Mouse (Mus musculus) intestine, embryonic 15.5 days (tissue): ENCODE results near the gene Lama4. TPM values are rescaled to one million over a fixed set of nuclear protein-coding genes. Genes with fewer than 3 reads are reported as not detected.

Experiments used
- ATAC-seq: fragments of 200-750 bp; cut with Nextera tagmentation; 2 replicates; pipeline ENCODE4 v1.8.0; 2017; ENCODE audit warnings: moderate TSS enrichment, moderate library complexity
- H3K27ac ChIP-seq: fragments of 300-500 bp; sonication (generic); 2 replicates; pipeline ENCODE4 v1.5.1; 2015; ENCODE audit warnings: mild to moderate bottlenecking, inconsistent platforms
- H3K27me3 ChIP-seq: fragments of 300-500 bp; sonication (generic); replicated peaks from 2 replicates; pipeline ENCODE4 v1.6.1; 2015; ENCODE audit warnings: inconsistent platforms
- H3K36me3 ChIP-seq: fragments of 300-500 bp; sonication (generic); 2 replicates; pipeline ENCODE4 v1.6.1; 2015; ENCODE audit warnings: inconsistent platforms
- H3K4me1 ChIP-seq: fragments of 300-500 bp; sonication (generic); replicated peaks from 2 replicates; pipeline ENCODE4 v1.6.1; 2015; ENCODE audit warnings: inconsistent platforms
- H3K4me2 ChIP-seq: fragments of 300-500 bp; sonication (generic); replicated peaks from 2 replicates; pipeline ENCODE4 v1.6.1; 2015; ENCODE audit warnings: mild to moderate bottlenecking, inconsistent platforms
- H3K4me3 ChIP-seq: fragments of 300-500 bp; sonication (generic); replicated peaks from 2 replicates; pipeline ENCODE4 v1.5.1; 2015; ENCODE audit warnings: inconsistent platforms
- H3K9ac ChIP-seq: fragments of 300-500 bp; sonication (generic); 2 replicates; pipeline ENCODE4 v1.6.1; 2015; ENCODE audit warnings: inconsistent platforms
- H3K9me3 ChIP-seq: fragments of 300-500 bp; sonication (generic); 2 replicates; pipeline ENCODE4 v1.6.1; 2016; ENCODE audit warnings: inconsistent platforms
- WGBS: fragments of 180-500 bp; shearing (Covaris S2); methylation state at CpG from one replicate; pipeline ENCODE4 v1.1.7; 2015; 5-methylcytosine and 5-hydroxymethylcytosine counted together
- polyA plus RNA-seq: library from polyadenylated mRNA; unstranded; fragments of >200 nt; fragmentation: Nextera tagmentation; extraction: Ambion mirVana; gene quantifications from 2 replicates; pipeline ENCODE4 v1.2.1, GENCODE M21; 2015

Gene Lama4
- polyA plus RNA-seq, 1 experiment from 2014 or later: 53.8 TPM

DNA sequence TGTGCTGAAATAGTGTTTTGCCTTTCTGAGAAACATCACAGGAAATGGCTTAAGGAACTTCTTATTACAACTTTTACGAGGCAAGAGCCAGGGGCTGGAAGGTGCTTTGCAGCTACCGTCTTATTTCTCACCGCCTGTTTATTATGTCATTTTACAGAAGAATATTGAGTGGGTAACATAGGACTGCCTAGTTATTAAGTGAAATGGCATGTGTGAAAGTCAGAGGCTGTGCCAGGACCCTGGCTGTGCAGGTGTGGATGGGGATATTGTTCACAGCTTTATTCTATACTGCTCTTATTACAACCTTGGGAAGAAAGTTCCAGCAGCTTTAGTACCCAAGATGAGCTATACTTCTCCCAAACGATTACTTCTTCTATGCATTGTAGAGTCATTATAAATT is 106.7 kb downstream of the Lama4 start:
- Histone ChIP-seq H3K27me3 (no peaks in the 10 kb centered on the region), H3K27ac (no peak overlapping the region), H3K36me3 (peaks cover 9% of the 10 kb centered on the region), H3K4me2 (no peak overlapping the region), H3K4me1 (no peaks in the 10 kb centered on the region), H3K9ac (no peak overlapping the region), H3K9me3 (no peaks in the 10 kb centered on the region), H3K4me3 (no peak overlapping the region)
- WGBS: 79% methylated on average over 4 of the region's 4 CpGs
- ATAC-seq: no peak

DNA sequence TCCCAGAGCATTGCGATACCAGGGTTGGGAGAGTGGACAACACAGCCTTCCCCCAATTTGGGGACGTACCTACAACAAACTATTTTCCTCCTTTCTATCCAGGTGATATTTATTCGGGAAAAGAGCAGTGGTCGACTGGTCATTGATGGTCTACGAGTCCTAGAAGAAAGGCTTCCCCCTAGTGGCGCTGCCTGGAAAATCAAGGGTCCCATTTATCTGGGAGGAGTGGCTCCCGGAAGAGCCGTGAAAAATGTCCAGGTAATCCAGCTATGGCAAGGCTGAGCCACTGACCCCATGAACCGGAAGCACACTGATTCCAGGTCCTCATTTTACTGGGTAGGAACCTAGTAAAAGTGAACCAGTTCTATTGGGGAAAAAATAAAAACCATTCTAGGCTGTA is 131.7 kb downstream of the Lama4 start:
- ATAC-seq: no peak
- no peaks in the 10 kb centered on the region for H3K27me3 ChIP-seq
- no peak overlapping the region for H3K9ac ChIP-seq
- H3K9me3 ChIP-seq: no peaks in the 10 kb centered on the region
- no peaks in the 10 kb centered on the region; the same call in 1 of the 2 replicates for H3K36me3 ChIP-seq
- H3K4me2 ChIP-seq: no peak overlapping the region
- H3K4me3 ChIP-seq: no peak overlapping the region
- H3K4me1 ChIP-seq: no peaks in the 10 kb centered on the region
- WGBS: 87% methylated on average over 9 of the region's 9 CpGs
- no peak overlapping the region for H3K27ac ChIP-seq

DNA sequence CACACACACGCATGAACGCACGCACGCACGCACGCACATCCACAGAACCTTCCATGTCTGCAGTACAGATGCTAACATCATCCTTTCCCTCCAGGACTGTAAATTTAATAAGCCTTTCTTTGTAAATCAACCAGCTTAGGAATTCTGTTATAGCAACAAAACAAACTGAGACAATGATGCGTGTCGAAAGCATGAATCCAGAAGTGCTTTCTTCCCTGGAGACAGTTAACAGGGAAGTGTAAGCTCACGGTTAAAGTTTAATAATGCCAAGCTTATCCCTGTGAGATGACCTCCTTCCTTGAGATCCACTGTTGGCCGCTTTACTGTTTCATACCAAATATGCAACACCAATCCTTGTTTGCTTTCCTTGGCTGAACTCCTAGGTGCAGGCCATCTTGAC is 133.4 kb downstream of the Lama4 start:
- no peak overlapping the region for H3K27ac ChIP-seq
- no peak for ATAC-seq
- H3K27me3 ChIP-seq: no peaks in the 10 kb centered on the region
- no peaks in the 10 kb centered on the region for H3K4me1 ChIP-seq
- H3K4me3 ChIP-seq: no peak overlapping the region
- no peak overlapping the region for H3K9ac ChIP-seq
- H3K36me3 ChIP-seq: no peaks in the 10 kb centered on the region; the same call in 1 of the 2 replicates
- no peaks in the 10 kb centered on the region for H3K9me3 ChIP-seq
- 93% methylated on average over 10 of the region's 10 CpGs for WGBS
- no peak overlapping the region for H3K4me2 ChIP-seq

DNA sequence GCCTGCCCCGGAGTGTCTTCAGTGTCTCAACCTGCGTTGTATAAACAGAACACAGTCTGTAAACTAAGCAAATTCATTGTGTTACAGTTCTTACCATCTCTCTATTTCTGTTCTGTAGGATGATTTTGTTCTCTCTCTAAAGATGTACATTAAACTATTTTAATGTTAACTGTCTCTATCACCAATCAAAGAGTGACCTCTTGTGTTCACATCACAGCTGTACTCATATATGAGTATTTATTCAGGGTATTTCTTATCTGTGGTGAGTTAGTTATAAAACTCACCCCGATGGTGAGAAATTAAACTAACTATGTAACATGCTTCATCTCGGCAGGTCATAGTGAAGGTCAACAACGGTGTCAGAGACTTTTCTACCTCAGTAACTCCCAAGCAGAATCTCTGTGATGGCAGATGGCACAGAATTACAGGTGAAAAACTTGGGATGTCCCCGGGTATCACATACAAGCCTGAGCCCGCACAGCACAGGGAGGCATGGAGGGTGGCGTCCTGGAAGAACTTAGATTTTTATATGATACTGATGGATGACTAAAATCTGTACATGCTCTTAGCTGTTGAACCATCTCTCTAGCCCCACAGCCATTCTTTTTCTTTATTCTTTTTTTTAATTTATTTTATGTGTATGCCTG is 139.6 kb downstream of the Lama4 start:
- Histone ChIP-seq H3K4me3 (no peak overlapping the region), H3K4me2 (no peak overlapping the region), H3K9ac (no peak overlapping the region), H3K27ac (no peak overlapping the region), H3K36me3 (no peaks in the 10 kb centered on the region), H3K27me3 (no peaks in the 10 kb centered on the region), H3K9me3 (no peaks in the 10 kb centered on the region), H3K4me1 (no peaks in the 10 kb centered on the region)
- ATAC-seq: no peak
- 84% methylated on average over 8 of the region's 8 CpGs for WGBS

DNA sequence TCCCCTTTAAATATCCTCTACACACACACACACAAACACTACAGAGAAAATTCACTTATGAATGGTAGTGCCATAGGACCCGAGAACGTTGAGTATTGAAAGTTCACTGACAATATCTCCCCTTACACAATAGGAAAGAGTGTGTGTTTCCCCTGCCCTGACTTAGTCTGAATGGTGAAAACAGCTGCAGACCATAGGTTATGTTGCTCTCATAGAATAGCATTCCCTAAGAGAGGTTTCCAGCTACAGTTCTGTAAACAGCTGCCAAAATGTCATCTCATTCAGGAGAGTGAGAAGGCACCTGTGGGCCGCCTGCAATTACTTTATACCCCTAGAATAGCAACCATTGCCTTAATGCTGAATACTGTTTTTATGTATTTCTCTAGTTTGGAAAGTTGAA is 141.1 kb downstream of the Lama4 start:
- H3K27ac ChIP-seq: no peak overlapping the region

DNA sequence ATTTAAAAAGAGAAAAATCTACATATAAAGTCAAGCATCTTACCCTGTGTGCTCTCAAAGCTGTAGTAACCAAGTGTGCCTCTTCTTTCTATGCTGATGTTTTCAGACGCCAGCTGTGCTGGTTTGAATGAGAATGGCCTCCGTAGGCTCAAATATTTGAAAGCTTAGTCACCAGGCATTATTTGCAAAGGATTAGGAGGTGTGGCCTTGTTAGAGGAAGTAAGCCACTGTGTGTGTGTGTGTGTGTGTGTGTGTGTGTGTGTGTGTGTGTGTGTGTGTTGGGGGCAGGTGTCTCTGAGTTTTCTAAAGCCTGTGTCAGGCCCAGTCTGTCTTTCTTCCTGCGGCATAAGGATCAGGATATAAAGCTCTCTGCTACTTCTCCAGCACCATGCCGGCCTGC is 141.6 kb downstream of the Lama4 start:
- Histone ChIP-seq H3K4me2 (no peak overlapping the region), H3K9me3 (no peaks in the 10 kb centered on the region), H3K36me3 (no peaks in the 10 kb centered on the region), H3K27ac (no peak overlapping the region), H3K9ac (no peak overlapping the region), H3K27me3 (no peaks in the 10 kb centered on the region), H3K4me1 (no peaks in the 10 kb centered on the region), H3K4me3 (no peak overlapping the region)
- no peak for ATAC-seq
- 49% methylated on average over 4 of the region's 4 CpGs for WGBS

More for the DNA sequence above, 141.1 kb downstream of the Lama4 start:
- Histone ChIP-seq H3K4me2 (no peak overlapping the region), H3K9ac (no peak overlapping the region), H3K36me3 (no peaks in the 10 kb centered on the region), H3K4me3 (no peak overlapping the region), H3K4me1 (no peaks in the 10 kb centered on the region), H3K27me3 (no peaks in the 10 kb centered on the region), H3K9me3 (no peaks in the 10 kb centered on the region)
- 69% methylated on average over 3 of the region's 3 CpGs for WGBS
- no peak for ATAC-seq

DNA sequence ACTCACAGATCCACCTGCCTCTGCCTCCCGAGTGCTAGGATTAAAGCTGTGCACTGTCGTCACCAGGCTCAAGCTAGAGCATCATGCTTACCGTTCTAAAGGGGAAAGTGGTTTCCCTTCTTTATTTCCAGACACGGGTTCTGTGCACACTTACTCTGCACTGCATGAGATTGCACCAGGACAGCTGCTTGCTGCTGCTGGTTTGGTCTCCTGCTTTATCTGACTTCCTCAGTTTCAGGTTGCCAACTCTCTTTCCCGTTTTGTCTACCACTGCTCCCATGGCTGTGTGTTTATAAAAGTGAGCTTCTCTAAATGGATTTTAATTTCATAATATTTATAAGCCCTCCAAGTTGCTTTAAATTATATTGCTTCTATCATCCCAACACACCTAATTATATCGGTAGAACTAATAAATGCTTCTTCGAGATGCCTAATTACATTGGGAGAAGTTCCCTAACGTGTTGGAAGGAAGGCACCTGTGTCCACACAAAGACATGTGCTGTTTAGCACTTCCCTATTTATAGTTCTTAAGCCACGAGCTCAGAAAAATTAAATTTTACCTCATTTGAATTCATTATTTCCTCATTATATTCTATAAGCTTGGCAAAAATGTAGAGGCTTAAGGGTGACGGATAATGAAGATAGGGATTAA is 143.6 kb downstream of the Lama4 start:
- Histone ChIP-seq H3K9ac (no peak overlapping the region), H3K27ac (no peak overlapping the region), H3K27me3 (no peaks in the 10 kb centered on the region), H3K9me3 (no peaks in the 10 kb centered on the region), H3K36me3 (no peaks in the 10 kb centered on the region), H3K4me3 (no peak overlapping the region), H3K4me1 (no peaks in the 10 kb centered on the region), H3K4me2 (no peak overlapping the region)
- 64% methylated on average over 10 of the region's 10 CpGs for WGBS
- ATAC-seq: no peak

DNA sequence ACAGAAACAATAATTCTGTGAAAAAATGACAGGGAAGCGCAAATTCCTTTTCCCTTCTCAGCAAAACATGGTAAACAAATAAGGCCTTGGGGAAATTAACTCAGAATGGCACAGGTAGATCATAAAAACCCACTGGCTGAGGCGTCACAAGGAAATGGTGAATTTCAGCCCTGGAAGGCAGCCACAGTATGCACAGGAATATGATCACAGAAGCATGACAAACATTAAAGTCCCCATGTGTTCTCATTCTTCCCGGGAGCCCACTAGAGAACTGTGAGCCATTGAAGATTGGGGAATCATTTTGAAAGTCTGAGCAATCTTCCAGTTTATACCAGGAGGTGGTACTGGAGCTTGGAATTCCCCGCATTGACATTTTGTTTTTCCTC is 144.2 kb downstream of the Lama4 start:
- Histone ChIP-seq H3K36me3 (no peaks in the 10 kb centered on the region), H3K9me3 (no peaks in the 10 kb centered on the region), H3K4me2 (no peak overlapping the region), H3K9ac (no peak overlapping the region), H3K4me1 (no peaks in the 10 kb centered on the region), H3K27me3 (no peaks in the 10 kb centered on the region), H3K27ac (no peak overlapping the region), H3K4me3 (no peak overlapping the region)
- ATAC-seq: no peak
- WGBS: 52% methylated on average over 4 of the region's 4 CpGs

DNA sequence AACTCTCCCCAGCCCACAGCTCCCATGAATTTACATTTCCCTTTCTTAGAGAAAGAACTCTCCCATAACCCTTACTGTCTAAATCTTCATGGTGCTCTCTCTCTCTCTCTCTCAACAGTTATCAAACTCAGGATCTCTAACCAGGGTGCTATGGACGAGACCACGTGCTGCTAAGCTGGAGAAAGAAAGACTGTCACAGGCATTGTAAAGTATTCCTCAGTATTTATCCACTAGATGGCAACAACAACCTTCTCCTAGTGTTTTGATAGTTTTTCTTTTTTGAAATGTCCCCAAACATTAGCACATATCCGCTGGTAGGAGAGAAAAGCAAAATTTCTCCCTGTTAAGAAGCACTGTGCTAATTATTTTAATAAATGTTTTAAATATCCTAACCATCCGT is 156.1 kb downstream of the Lama4 start:
- no peak overlapping the region for H3K4me3 ChIP-seq
- H3K36me3 ChIP-seq: no peaks in the 10 kb centered on the region
- H3K4me2 ChIP-seq: no peak overlapping the region
- no peak overlapping the region for H3K9ac ChIP-seq
- H3K4me1 ChIP-seq: no peaks in the 10 kb centered on the region
- H3K27ac ChIP-seq: no peak overlapping the region
- H3K27me3 ChIP-seq: no peaks in the 10 kb centered on the region
- ATAC-seq: no peak
- 39% methylated on average over 4 of the region's 4 CpGs for WGBS
- no peaks in the 10 kb centered on the region for H3K9me3 ChIP-seq

DNA sequence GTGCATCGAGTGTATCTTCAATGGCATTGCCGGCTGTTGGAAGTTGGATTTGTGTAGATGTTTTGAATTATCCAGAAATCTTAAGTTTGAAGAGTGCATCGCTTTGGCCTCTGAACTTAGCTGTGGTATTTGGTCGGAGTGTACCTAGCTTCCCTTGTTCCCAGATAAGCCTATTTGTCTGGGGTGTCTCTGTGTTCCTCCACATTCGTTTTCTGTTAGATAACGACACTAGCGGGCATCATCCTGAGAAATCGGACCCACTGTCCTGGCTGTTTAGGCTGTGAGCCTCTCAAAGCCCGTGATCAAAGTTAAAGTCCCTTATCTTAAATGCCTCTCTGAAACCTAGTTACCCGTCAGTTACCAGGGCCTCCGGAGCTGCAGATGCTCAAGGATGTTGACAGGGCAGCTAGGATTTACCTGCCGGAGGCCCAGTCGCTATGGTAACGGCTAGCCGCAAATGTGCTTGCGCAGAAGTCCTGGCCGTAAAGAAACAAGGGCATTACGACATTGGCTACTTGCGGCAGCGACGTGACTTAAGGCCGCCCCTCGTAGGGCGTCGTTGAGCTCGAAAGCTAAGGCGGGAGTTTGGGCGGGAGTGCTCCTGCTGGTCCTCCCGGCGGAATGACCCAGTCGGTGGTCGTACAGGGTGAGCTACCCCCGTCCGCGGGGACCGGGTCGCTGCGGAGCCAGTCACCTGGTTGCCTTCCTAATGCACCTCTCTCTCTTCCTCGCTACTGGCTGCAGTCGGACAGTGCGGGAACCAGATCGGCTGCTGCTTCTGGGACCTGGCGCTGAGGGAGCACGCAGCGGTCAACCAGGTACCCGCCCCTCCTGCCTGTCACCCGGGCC is 168.4 kb downstream of the Lama4 start, which contains the start of the genes Fam229b and Tube1:
TSS of gene Fam229b (minus strand) at position 453 of the 849 bp plus-strand sequence.
TSS of gene Tube1 (plus strand) at position 515 of the 849 bp plus-strand sequence.
- Histone ChIP-seq H3K9ac (peak within 1 kb of the TSS; percentile 73), H3K36me3 (no peaks in the 10 kb centered on the region), H3K9me3 (no peaks in the 10 kb centered on the region), H3K4me3 (peak within 1 kb of the TSS; percentile 70), H3K27me3 (no peaks in the 10 kb centered on the region), H3K4me2 (peak within 1 kb of the TSS; percentile 82), H3K27ac (no peak within 1 kb of the TSS), H3K4me1 (no peaks in the 10 kb centered on the region; the same call in 1 of the 2 replicates)
- 4% methylated on average over 47 of the region's 47 CpGs for WGBS
- ATAC-seq: peak; percentile 96

DNA sequence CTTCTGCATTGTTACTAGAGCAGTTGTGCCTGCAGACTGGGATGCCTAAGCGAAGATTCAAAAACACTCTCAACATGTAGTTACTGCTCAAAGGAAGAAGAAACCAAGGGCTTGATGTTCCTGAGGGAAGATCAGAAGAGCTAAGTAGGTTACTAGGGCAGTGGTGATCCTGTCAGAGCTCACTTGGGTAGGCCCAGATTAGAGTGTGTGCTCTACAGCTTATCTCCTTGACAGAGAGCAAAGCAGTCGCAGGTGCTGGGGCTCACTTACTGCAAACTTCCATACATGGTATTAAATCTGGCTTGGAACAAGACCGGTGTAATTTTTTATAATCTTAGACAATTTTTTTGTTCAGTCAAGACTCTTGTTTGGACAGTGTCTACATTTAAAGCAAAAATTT is 172.5 kb downstream of the Lama4 start:
- Histone ChIP-seq H3K4me2 (no peak overlapping the region), H3K27me3 (no peaks in the 10 kb centered on the region), H3K9me3 (no peaks in the 10 kb centered on the region), H3K27ac (no peak overlapping the region), H3K36me3 (0 out of 2 replicates have a peak, but pooled peaks cover 3% of the 10 kb centered on the region), H3K4me1 (no peaks in the 10 kb centered on the region; the same call in 1 of the 2 replicates), H3K4me3 (no peak overlapping the region), H3K9ac (no peak overlapping the region)
- WGBS: 80% methylated on average over 3 of the region's 3 CpGs
- no peak for ATAC-seq

DNA sequence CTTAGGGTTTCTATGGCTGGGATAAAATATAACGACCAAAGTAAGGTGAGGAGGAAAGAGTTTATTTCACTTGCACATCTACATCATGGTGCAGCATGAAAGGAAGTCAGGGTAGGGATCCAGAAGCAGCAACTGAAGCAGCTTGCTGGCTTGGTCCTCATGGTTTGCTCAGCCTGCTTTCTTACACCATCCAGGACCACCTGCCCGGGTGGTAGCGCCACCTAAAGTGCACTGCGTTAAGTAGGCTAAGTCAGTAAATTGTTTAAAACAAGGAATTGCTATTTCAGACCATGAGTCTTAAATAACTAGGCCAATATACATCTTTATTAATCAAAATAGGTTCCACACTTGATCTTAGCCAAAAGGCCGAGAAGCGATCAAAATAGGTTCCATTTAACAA is 173.4 kb downstream of the Lama4 start:
- 81% methylated on average over 6 of the region's 6 CpGs for WGBS
- Histone ChIP-seq H3K4me3 (no peak overlapping the region), H3K4me2 (no peak overlapping the region), H3K4me1 (no peaks in the 10 kb centered on the region; the same call in 1 of the 2 replicates), H3K9ac (no peak overlapping the region), H3K36me3 (0 out of 2 replicates have a peak, but pooled peaks cover 3% of the 10 kb centered on the region), H3K9me3 (no peaks in the 10 kb centered on the region), H3K27me3 (no peaks in the 10 kb centered on the region), H3K27ac (no peak overlapping the region)
- no peak for ATAC-seq
